Mouse (Mus musculus): ENCODE measurements around the gene Fpr-rs6. TPM values are rescaled to one million over a fixed set of nuclear protein-coding genes. Genes with fewer than 3 reads are reported as not detected.

Gene Fpr-rs6
- polyA plus RNA-seq (2014; fragmentation: Illumina TruSeq; extraction: RNeasy Lipid Tissue Mini Kit (QIAGEN cat#74804); ENCODE audit: low read depth, low replicate concordance): not detected

DNA sequence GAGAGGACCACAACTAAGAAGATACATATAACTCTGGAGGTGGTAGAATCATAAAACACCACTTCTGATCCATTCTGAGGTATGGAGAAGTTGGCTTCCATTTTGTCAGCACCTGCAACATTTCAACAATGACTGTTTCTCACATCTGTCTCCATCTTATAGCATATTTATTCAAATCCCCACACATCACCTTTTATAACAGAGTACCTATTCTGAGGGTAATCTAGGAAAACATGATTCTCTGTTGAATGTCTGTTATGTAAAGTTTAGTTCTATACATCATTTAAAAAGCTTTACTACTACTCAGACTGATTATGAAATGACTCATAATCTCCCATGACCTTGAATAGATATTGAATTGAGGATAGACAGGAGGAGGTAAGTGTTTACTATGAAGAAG is at the start of gene Fpr-rs6:
Fpr-rs6 (minus strand) TSS at position 101 of the 400 bp plus-strand sequence.

Other genes with a start within 250 kb of the Fpr-rs6 start
- gene Vmn2r104, start 134.8 kb downstream of the Fpr-rs6 start, polyA plus RNA-seq (2014; fragmentation: Illumina TruSeq; extraction: RNeasy Lipid Tissue Mini Kit (QIAGEN cat#74804); ENCODE audit: low read depth, low replicate concordance): not detected
- gene Fpr-rs7, start 68.9 kb downstream of the Fpr-rs6 start, polyA plus RNA-seq (2014; fragmentation: Illumina TruSeq; extraction: RNeasy Lipid Tissue Mini Kit (QIAGEN cat#74804); ENCODE audit: low read depth, low replicate concordance): not detected
- gene Vmn2r105, start 52.0 kb upstream of the Fpr-rs6 start, polyA plus RNA-seq (2014; fragmentation: Illumina TruSeq; extraction: RNeasy Lipid Tissue Mini Kit (QIAGEN cat#74804); ENCODE audit: low read depth, low replicate concordance): not detected
- gene Vmn2r106, start 102.5 kb upstream of the Fpr-rs6 start, polyA plus RNA-seq (2014; fragmentation: Illumina TruSeq; extraction: RNeasy Lipid Tissue Mini Kit (QIAGEN cat#74804); ENCODE audit: low read depth, low replicate concordance): not detected
- not detected for gene Vmn2r107, start 162.1 kb upstream of the Fpr-rs6 start, polyA plus RNA-seq (2014; fragmentation: Illumina TruSeq; extraction: RNeasy Lipid Tissue Mini Kit (QIAGEN cat#74804); ENCODE audit: low read depth, low replicate concordance)
- gene Vmn1r224, start 231.0 kb upstream of the Fpr-rs6 start, polyA plus RNA-seq (2014; fragmentation: Illumina TruSeq; extraction: RNeasy Lipid Tissue Mini Kit (QIAGEN cat#74804); ENCODE audit: low read depth, low replicate concordance): not detected